Mouse (Mus musculus) ES-Bruce4 (cell line): ENCODE measurements around the gene Ccdc151. TPM values are rescaled to one million over a fixed set of nuclear protein-coding genes. Genes with fewer than 3 reads are reported as not detected.

Experiments used
- H3K27ac ChIP-seq: 2 replicates; pipeline ENCODE4 v1.5.1; 2012; ENCODE audit warnings: low read length, inconsistent platforms; ENCODE audit not compliant: insufficient read depth
- H3K27me3 ChIP-seq: 2 replicates; pipeline ENCODE4 v1.6.1; 2012; ENCODE audit warnings: mild to moderate bottlenecking, low read length, inconsistent platforms; ENCODE audit not compliant: control insufficient read depth, poor library complexity, insufficient read depth, severe bottlenecking
- H3K36me3 ChIP-seq: 2 replicates; pipeline ENCODE4 v1.6.1; 2012; ENCODE audit warnings: inconsistent platforms, mild to moderate bottlenecking, low read length, moderate library complexity; ENCODE audit not compliant: control insufficient read depth, poor library complexity, insufficient read depth, severe bottlenecking
- H3K4me1 ChIP-seq: one replicate; pipeline ENCODE4 v1.8.1; 2011; ENCODE audit warnings: low read length; ENCODE audit not compliant: control insufficient read depth, insufficient read depth
- H3K4me3 ChIP-seq: 2 replicates; pipeline ENCODE4 v1.5.1; 2011; ENCODE audit warnings: low read depth, mild to moderate bottlenecking, low read length
- H3K9ac ChIP-seq: 2 replicates; pipeline ENCODE4 v1.6.1; 2012; ENCODE audit warnings: low read depth, mild to moderate bottlenecking, inconsistent platforms; ENCODE audit not compliant: poor library complexity, severe bottlenecking
- H3K9me3 ChIP-seq: replicated peaks from 2 replicates; pipeline ENCODE4 v1.6.1; 2012; ENCODE audit warnings: mild to moderate bottlenecking, low read length, inconsistent platforms; ENCODE audit not compliant: control insufficient read depth, poor library complexity, insufficient read depth, severe bottlenecking
- CTCF ChIP-seq: IDR thresholded peaks from one replicate; pipeline ENCODE4 v1.8.1; 2011; ENCODE audit warnings: low read depth, low read length
- EP300 ChIP-seq: IDR thresholded peaks from 2 replicates; pipeline ENCODE4 v1.6.1; 2011; ENCODE audit warnings: low read depth, low read length; ENCODE audit not compliant: insufficient read depth
- POLR2A ChIP-seq: IDR thresholded peaks from one replicate; pipeline ENCODE4 v1.8.1; 2011; ENCODE audit warnings: low read length; ENCODE audit not compliant: insufficient read depth
- polyA plus RNA-seq: library from polyadenylated mRNA; stranded (reverse); fragments of >200 nt; gene quantifications from 2 replicates; pipeline ENCODE4 v1.2.4, GENCODE M21; 2011; ENCODE audit warnings: low read depth; ENCODE audit not compliant: missing spikeins, insufficient read depth, insufficient read length

Gene Ccdc151
- polyA plus RNA-seq, 1 experiment, result 1.6 TPM

DNA sequence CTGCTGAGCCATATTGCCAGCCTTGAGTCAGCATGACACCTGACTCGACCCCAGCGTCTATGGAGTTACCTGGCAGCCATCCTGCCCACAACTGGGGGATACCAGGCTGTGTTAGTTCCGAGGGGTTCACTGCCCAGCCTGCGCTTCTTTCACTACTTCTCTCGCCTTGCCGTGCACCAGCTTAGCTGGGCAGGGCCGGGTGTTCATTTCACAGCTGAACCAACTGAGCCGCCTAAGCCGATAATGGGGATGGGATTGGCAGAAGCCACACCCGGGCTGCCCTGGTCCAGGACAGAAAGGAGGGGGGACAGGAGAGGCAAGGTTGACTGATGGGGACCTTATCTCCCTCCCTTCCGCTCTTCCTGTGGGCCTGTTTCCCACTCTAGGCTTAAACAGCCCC, 46.9 kb upstream of the Ccdc151 start:
- no peak overlapping the region for H3K9ac ChIP-seq

DNA sequence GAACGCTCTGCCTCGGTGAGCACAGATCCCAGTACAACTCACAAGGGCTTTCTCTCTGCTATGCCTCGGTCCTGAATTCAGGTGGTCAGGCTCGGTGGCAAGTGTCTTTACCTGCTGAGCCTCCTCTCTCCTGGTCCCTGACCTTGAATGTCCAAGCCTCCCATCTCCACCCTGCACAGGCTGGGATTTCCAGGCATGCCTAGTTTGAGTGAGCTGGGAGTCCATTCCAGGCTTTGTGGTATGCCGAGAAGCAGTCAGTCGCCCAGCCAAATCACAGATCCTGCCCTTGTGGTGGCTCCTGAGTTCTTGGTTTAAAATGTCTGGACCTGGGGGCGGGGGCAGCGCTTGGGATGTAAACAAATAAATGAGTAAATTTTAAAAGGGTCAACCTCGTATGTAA, 44.9 kb upstream of the Ccdc151 start:
- Histone ChIP-seq H3K9me3 (no peaks in the 10 kb centered on the region), H3K27ac (no peak overlapping the region), H3K9ac (no peak overlapping the region), H3K4me3 (no peak overlapping the region), H3K4me1 (no peaks in the 10 kb centered on the region), H3K27me3 (no peaks in the 10 kb centered on the region; the same call in 1 of the 2 replicates), H3K36me3 (no peaks in the 10 kb centered on the region)
- TF ChIP-seq CTCF (no peak), EP300 (no peak), POLR2A (no peak)

More for the DNA sequence above, 46.9 kb upstream of the Ccdc151 start:
- Histone ChIP-seq H3K36me3 (no peaks in the 10 kb centered on the region), H3K4me1 (no peaks in the 10 kb centered on the region), H3K4me3 (no peak overlapping the region), H3K9me3 (no peaks in the 10 kb centered on the region), H3K27ac (no peak overlapping the region), H3K27me3 (no peaks in the 10 kb centered on the region; the same call in 1 of the 2 replicates)
- no peak for TF ChIP-seq CTCF
- no peak for TF ChIP-seq POLR2A
- TF ChIP-seq EP300, result no peak

DNA sequence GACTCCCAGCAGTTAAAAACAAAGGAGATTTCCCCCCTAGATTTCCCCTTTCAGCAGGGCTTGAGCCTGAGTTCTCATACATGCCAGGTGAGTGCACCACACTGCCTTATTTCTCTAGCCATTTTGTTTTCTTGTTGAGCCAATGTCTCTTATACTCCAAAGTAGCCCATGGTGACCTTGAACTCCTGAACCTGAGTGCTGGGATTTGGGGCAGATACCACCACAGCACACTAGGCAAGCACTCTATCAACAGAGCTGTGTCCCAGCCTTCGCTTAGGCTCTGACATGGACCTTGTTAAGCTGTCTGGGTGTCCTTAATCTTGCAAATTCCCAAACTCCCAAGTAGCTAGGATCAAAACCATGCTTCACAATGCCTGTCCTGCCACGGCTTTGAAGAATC, 39.4 kb upstream of the Ccdc151 start:
- Histone ChIP-seq H3K9me3 (no peaks in the 10 kb centered on the region), H3K27me3 (no peaks in the 10 kb centered on the region), H3K9ac (no peak overlapping the region), H3K36me3 (no peaks in the 10 kb centered on the region), H3K27ac (no peak overlapping the region), H3K4me1 (no peaks in the 10 kb centered on the region), H3K4me3 (no peak overlapping the region)
- no peak for TF ChIP-seq EP300
- TF ChIP-seq POLR2A, result no peak
- no peak for TF ChIP-seq CTCF

DNA sequence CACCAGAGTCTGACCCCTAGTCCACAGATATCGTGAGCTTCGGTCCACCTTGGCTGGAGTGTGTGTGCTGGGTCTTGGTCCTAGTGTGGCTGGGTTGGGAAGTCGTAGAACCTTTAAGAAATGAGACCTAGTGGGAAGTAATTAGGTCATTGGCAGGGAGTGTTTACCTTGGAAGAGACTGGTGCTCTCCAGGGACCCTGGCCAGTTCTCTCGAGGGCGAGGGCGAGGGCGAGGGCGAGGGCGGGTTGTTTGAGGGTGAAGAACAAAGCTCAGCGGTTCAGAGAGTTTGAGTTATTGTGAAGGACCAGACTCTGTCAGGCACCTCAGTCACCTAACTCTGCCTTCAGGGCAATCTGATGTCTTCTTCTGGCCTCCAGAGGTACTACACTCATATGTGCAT, 35.4 kb upstream of the Ccdc151 start:
- peaks cover 5% of the 10 kb centered on the region for H3K4me1 ChIP-seq
- no peak overlapping the region for H3K27ac ChIP-seq
- TF ChIP-seq POLR2A, result no peak
- no peak for TF ChIP-seq EP300
- no peak for TF ChIP-seq CTCF
- no peak overlapping the region for H3K9ac ChIP-seq
- no peaks in the 10 kb centered on the region for H3K9me3 ChIP-seq
- no peak overlapping the region for H3K4me3 ChIP-seq
- no peaks in the 10 kb centered on the region for H3K27me3 ChIP-seq
- H3K36me3 ChIP-seq, result no peaks in the 10 kb centered on the region

DNA sequence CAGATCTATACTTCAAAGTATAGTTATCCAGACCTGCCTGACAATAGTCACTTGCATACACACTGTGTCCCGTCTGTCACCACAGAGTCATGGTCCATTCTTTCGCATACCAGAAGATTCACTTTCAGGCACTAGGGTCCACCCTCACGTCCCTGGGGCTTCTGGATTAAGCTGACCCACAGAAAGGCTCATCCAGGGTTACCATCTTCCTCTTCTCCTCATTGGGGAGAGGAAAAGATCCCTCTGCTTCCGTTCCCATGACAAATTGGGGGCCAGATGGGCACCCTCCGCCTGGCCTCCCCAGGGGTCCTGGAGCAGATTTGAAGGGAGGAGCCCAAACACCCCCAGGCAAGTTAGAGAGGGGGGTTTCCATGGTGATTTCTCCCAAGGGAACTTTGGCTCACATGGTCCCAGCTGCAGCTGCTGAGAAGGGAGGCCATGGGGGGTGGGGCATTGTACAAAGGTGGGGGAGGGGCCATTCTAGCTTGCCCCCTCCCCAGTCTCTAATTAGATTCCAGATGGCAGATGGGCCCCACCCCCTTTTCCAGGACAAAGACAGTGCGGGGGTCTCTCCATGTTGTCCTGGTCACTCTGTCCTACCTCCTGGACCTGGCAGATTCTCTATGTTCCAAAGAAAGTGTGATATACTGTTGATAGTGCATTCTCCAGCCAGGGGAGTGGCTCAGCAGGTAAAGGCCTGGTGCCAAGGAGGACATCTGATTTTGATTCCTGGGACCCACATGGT, 33.0 kb upstream of the Ccdc151 start:
- Histone ChIP-seq H3K9ac (no peak overlapping the region), H3K4me3 (no peak overlapping the region), H3K27ac (no peak overlapping the region), H3K27me3 (no peaks in the 10 kb centered on the region), H3K36me3 (no peaks in the 10 kb centered on the region), H3K9me3 (no peaks in the 10 kb centered on the region), H3K4me1 (peaks cover 5% of the 10 kb centered on the region)
- TF ChIP-seq POLR2A, result no peak
- peak; percentile 40; the same call in 1 of the 2 replicates for TF ChIP-seq EP300

DNA sequence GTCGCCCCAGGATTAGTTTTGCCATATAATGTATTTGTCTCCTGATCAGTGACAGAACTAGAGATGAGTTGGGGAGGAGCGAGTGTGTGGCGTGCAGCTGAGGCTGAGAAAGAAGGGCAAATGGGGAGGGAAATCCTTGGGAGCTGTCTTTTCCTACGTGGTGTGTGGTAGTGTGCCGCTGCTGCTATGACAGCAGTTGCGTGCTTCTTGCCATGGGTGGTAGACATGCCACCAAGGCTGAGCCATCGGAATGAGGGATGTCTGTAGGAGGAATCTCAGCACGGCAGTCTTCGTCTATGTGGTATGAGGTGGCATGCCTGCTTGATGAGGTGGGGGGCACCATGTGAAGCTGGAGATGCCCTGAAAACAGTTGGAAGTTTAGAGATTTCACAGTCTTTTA, 28.0 kb upstream of the Ccdc151 start:
- no peaks in the 10 kb centered on the region for H3K36me3 ChIP-seq
- H3K27me3 ChIP-seq, result no peaks in the 10 kb centered on the region
- H3K4me1 ChIP-seq, result no peaks in the 10 kb centered on the region
- H3K4me3 ChIP-seq, result no peak overlapping the region
- no peak for TF ChIP-seq POLR2A
- no peak for TF ChIP-seq EP300
- TF ChIP-seq CTCF, result no peak
- H3K9ac ChIP-seq, result no peak overlapping the region
- no peaks in the 10 kb centered on the region for H3K9me3 ChIP-seq
- H3K27ac ChIP-seq, result no peak overlapping the region
